Mouse (Mus musculus) NIH3T3 (cell line): Measurements from ENCODE around the gene Pdhb.
"Not testable (repeated sequence)": the region's sequence is repeated elsewhere in the genome, so short reads cannot be mapped to it uniquely, and the experiment has no call there.

Experiments
- DNase-seq: peaks from one replicate; pipeline ENCODE4 v3.0.0-alpha.2; 2012; ENCODE audit warnings: low read depth

Pdhb gene

GRCm38 (mm10) chr14:8135130-8135529 lies 37.7 kb downstream of the Pdhb start:
- DNase-seq, result peak; percentile 83

GRCm38 (mm10) chr14:8134234-8134633 lies 38.6 kb downstream of the Pdhb start:
- no peak for DNase-seq

GRCm38 (mm10) chr14:8132789-8133188 lies 40.0 kb downstream of the Pdhb start:
- no peak for DNase-seq

GRCm38 (mm10) chr14:8127971-8128370 lies 44.9 kb downstream of the Pdhb start:
- no peak for DNase-seq

- no peak for DNase-seq
Observed at GRCm38 (mm10) chr14:8124046-8124881, 48.6 kb downstream of the Pdhb start.

- DNase-seq, result not testable (repeated sequence)
Observed at GRCm38 (mm10) chr14:8123611-8124010, 49.2 kb downstream of the Pdhb start.

- peak; percentile 38 for DNase-seq
Observed at GRCm38 (mm10) chr14:8123141-8123540, 49.7 kb downstream of the Pdhb start.

GRCm38 (mm10) chr14:8119904-8120303 lies 52.9 kb downstream of the Pdhb start:
- DNase-seq, result no peak

GRCm38 (mm10) chr14:8119454-8119853 lies 53.4 kb downstream of the Pdhb start:
- DNase-seq, result no peak

GRCm38 (mm10) chr14:8117371-8117770 lies 55.5 kb downstream of the Pdhb start:
- DNase-seq, result no peak
